Mouse (Mus musculus) thymus, postnatal 0 days (tissue): Measurements from ENCODE around the gene Setx. TPM values are rescaled to one million over a fixed set of nuclear protein-coding genes. Genes with fewer than 3 reads are reported as not detected.

Experiments
- DNase-seq: peaks from one replicate; pipeline ENCODE4 v3.0.0-alpha.2; 2015; ENCODE audit warnings: low spot score
- polyA plus RNA-seq: library from polyadenylated mRNA; unstranded; fragments of >200 nt; fragmentation: Nextera tagmentation; extraction: Ambion mirVana; gene quantifications from 2 replicates; pipeline ENCODE4 v1.2.1, GENCODE M21; 2015

Gene Setx
- polyA plus RNA-seq, 1 experiment from 2014 or later, result 14.9 TPM

GRCm38 (mm10) chr2:29135161-29135560 lies 11.2 kb downstream of the Setx start:
- no peak for DNase-seq

- no peak for DNase-seq
Observed at GRCm38 (mm10) chr2:29151941-29152340, 28.0 kb downstream of the Setx start.

GRCm38 (mm10) chr2:29168067-29168466 lies 44.1 kb downstream of the Setx start:
- DNase-seq, result no peak

GRCm38 (mm10) chr2:29174887-29175286 lies 50.9 kb downstream of the Setx start:
- no peak for DNase-seq

GRCm38 (mm10) chr2:29179810-29180209 lies 55.8 kb downstream of the Setx start:
- DNase-seq, result no peak

GRCm38 (mm10) chr2:29181111-29181510 lies 57.1 kb downstream of the Setx start:
- no peak for DNase-seq

GRCm38 (mm10) chr2:29183266-29183924 lies 59.4 kb downstream of the Setx start:
- no peak for DNase-seq

- no peak for DNase-seq
Observed at GRCm38 (mm10) chr2:29186209-29186608, 62.2 kb downstream of the Setx start.

- no peak for DNase-seq
Observed at GRCm38 (mm10) chr2:29190392-29190791, 66.4 kb downstream of the Setx start.

- DNase-seq, result no peak
Observed at GRCm38 (mm10) chr2:29191216-29192215, 67.5 kb downstream of the Setx start.

- DNase-seq, result no peak
Observed at GRCm38 (mm10) chr2:29192629-29193278, 68.8 kb downstream of the Setx start.

- no peak for DNase-seq
Observed at GRCm38 (mm10) chr2:29193819-29194546, 70.0 kb downstream of the Setx start.

GRCm38 (mm10) chr2:29194547-29195463 lies 70.8 kb downstream of the Setx start:
- DNase-seq, result peak; percentile 77

GRCm38 (mm10) chr2:29196844-29197243 lies 72.9 kb downstream of the Setx start:
- DNase-seq, result no peak

GRCm38 (mm10) chr2:29198446-29198845 lies 74.5 kb downstream of the Setx start:
- no peak for DNase-seq

GRCm38 (mm10) chr2:29199909-29200308 lies 75.9 kb downstream of the Setx start:
- DNase-seq, result peak; percentile 63

- no peak for DNase-seq
Observed at GRCm38 (mm10) chr2:29201223-29201955, 77.4 kb downstream of the Setx start.

GRCm38 (mm10) chr2:29206156-29206555 lies 82.2 kb downstream of the Setx start:
- DNase-seq, result no peak

GRCm38 (mm10) chr2:29216286-29217012 lies 92.5 kb downstream of the Setx start:
- DNase-seq, result no peak
